In the genomic region with DNA sequence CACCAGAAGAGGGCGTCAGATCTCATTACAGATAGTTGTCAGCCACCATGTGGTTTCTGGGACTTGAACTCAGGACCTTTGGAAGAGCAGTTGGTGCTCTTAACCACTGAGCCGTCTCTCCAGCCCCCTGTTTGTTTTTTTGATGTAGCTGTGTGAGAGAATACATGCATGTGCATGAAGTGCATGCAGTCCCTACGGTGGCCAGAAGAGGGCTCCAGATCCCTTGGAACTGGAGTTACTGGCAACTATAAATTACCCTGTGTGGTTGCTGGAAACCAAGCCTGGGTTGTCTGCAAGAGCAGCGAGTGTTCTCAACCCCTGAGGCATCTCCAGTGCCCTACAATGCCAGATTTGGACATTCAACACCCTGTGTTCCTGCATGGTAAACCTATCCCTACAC, we compare ENCODE assay signal across 9 mouse cellular contexts. TPM values are rescaled to one million over a fixed set of nuclear protein-coding genes. Genes with fewer than 3 reads are reported as not detected.
A peak's percentile ranks its signal among the peaks of the same experiment; 100 is the strongest.
DNase-seq lines count a peak whose midpoint lies in the region; ATAC-seq and TF ChIP-seq lines count a peak whose summit lies in the region.
"Had no signal": no experiment of that assay in that cellular context is flagged by ENCODE, and none has a peak within 500 bp of the region (broad histone marks: within the 10 kb centered on the region; RNA-seq: fewer than 3 reads in every experiment).

No protein-coding gene starts in this region.

- H3K9me3 ChIP-seq in neural tube, embryonic 15.5 days (replicated peaks), result no peaks in the 10 kb centered on the region
- H3K9me3 ChIP-seq: heart, embryonic 15.5 days had no signal

- no peak for ATAC-seq in neural tube, embryonic 15.5 days (ENCODE audit: low FRiP score)
- ATAC-seq in inflammation-experienced regulatory T-cells, adult 6 months, result peak; percentile 44

- H3K27ac ChIP-seq in neural tube, embryonic 15.5 days (replicated peaks), result no peak overlapping the region
- H3K27ac ChIP-seq: heart, embryonic 15.5 days had no signal

- H3K27me3 ChIP-seq in neural tube, embryonic 15.5 days (replicated peaks), result no peaks in the 10 kb centered on the region
- H3K27me3 ChIP-seq: heart, embryonic 15.5 days had no signal

- no peak overlapping the region for H3K4me2 ChIP-seq in neural tube, embryonic 15.5 days
- H3K4me2 ChIP-seq: heart, embryonic 15.5 days had no signal

- DNase-seq in neural tube, embryonic 10.5 days (ENCODE audit: extremely low spot score, low spot score), result peak; percentile 75
- DNase-seq in adrenal gland, adult 8-10 months, result peak; percentile 61
- DNase-seq in embryo, embryonic 11.5 days (ENCODE audit: low read depth, low spot score), result peak; percentile 66
- peak; percentile 77 for DNase-seq in lung, adult 2 months
- peak; percentile 80 for DNase-seq in right cerebral cortex, postnatal 4 days
- DNase-seq in yolk sac, embryonic 10.5 days (ENCODE audit: low spot score), result peak; percentile 28

- no peak overlapping the region for H3K9ac ChIP-seq in neural tube, embryonic 15.5 days (replicated peaks)
- H3K9ac ChIP-seq: heart, embryonic 15.5 days had no signal

- no peak overlapping the region for H3K4me3 ChIP-seq in neural tube, embryonic 15.5 days (replicated peaks)
- no peak overlapping the region for H3K4me3 ChIP-seq in lung, adult 2 months (replicated peaks; ENCODE audit: extremely low read depth, low read depth, low read length)
- H3K4me3 ChIP-seq: heart, embryonic 15.5 days had no signal

- peaks cover 20% of the 10 kb centered on the region for H3K4me1 ChIP-seq in neural tube, embryonic 15.5 days
- H3K4me1 ChIP-seq in lung, adult 2 months (ENCODE audit: control insufficient read depth, insufficient read depth, low read length), result peaks cover 7% of the 10 kb centered on the region

- peaks cover 13% of the 10 kb centered on the region; the same call in 1 of the 2 replicates for H3K36me3 ChIP-seq in neural tube, embryonic 15.5 days
- H3K36me3 ChIP-seq: heart, embryonic 15.5 days had no signal

- 42% methylated on average over 4 of the region's 4 CpGs for WGBS in neural tube, embryonic 15.5 days
- WGBS in lung, adult 2 months, result 33% methylated on average over 4 of the region's 4 CpGs

- peak; percentile 82 for TF ChIP-seq CTCF in lung, adult 2 months (IDR thresholded peaks at IDR 0.05; ENCODE audit: insufficient read depth, low read length)

- TF ChIP-seq POLR2A in lung, adult 2 months (IDR thresholded peaks at IDR 0.05; ENCODE audit: borderline replicate concordance, extremely low read depth, low read depth, low read length), result no peak

RNA-seq across cellular contexts. Expression of gene Ralbp1, which starts 15.5 kb away (rescaled TPM):
- polyA plus RNA-seq in neural tube, embryonic 15.5 days (2015; fragmentation: Nextera tagmentation; extraction: Ambion mirVana), result 58.7 and 75.5 TPM in 2 replicates
- total RNA-seq in adrenal gland, adult 8-10 months (2022), result 10 to 100 TPM; 59.3 to 64.9 (median 62.6) TPM
- 10 to 100 TPM; 48.4 to 62.8 (median 60.1) TPM for polyA plus RNA-seq in inflammation-experienced regulatory T-cells, adult 6 months (2017; shearing (Covaris generic))
- 55.1 and 60.5 TPM in 2 replicates for polyA plus RNA-seq in lung, adult 2 months (2012; rRNA removed)

Comparison
In these comparisons a context has a peak if more than half of its experiments do, and no peak if none do; other contexts are left out.
1. DNase-seq: peak in every context shown above with its lines; median percentile 80 in right cerebral cortex, postnatal 4 days; 77 in lung, adult 2 months; 75 in neural tube, embryonic 10.5 days; 66 in embryo, embryonic 11.5 days; 61 in adrenal gland, adult 8-10 months; 28 in yolk sac, embryonic 10.5 days.